Mouse (Mus musculus) G1E (cell line): ENCODE measurements around the gene Tcf19.

Experiments
- CTCF ChIP-seq: IDR thresholded peaks from 2 replicates; pipeline ENCODE4 v1.5.1; 2012; ENCODE audit warnings: low read depth, low read length, inconsistent platforms, mixed read lengths
- GATA1 ChIP-seq: IDR thresholded peaks from 2 replicates; pipeline ENCODE4 v1.6.1; 2012; ENCODE audit warnings: borderline replicate concordance, low read length, inconsistent platforms, mixed read lengths
- POLR2AphosphoS5 ChIP-seq: IDR thresholded peaks from 2 replicates; pipeline ENCODE4 v1.6.1; 2012; ENCODE audit warnings: low read depth, low read length, inconsistent platforms; ENCODE audit not compliant: insufficient replicate concordance
- TAL1 ChIP-seq: conservative IDR thresholded peaks from 2 replicates; pipeline ENCODE4 v1.6.1; 2012; ENCODE audit warnings: low read depth, low read length, inconsistent platforms, mixed read lengths

DNA sequence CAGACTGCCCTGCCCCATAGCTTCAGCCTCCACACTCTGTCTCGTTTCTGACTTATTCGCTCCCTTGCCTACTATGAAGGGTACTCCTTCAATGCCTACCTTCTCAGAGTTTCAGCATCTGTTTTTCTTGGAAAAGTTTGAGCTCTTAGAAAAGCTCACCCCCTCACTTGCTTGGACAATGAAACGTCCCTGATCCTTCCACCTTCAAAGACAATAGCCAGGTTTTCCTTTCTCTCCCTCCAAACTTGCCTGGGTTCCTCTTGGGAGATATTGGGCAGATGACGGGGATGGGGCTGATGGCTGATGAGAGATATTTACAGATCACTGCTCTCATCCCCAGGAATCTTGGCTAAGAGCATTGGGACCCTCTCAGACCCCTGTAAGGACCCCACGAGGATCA is 37.7 kb upstream of the Tcf19 start:
- no peak for TF ChIP-seq CTCF
- no peak for TF ChIP-seq GATA1
- no peak for TF ChIP-seq POLR2AphosphoS5
- TF ChIP-seq TAL1 = no peak
